Mouse (Mus musculus): ENCODE data around the gene Zmym3. TPM values are rescaled to one million over a fixed set of nuclear protein-coding genes. Genes with fewer than 3 reads are reported as not detected.

Zmym3 gene
- polyA plus RNA-seq, 1 experiment from 2014 or later: 85.6 TPM

DNA sequence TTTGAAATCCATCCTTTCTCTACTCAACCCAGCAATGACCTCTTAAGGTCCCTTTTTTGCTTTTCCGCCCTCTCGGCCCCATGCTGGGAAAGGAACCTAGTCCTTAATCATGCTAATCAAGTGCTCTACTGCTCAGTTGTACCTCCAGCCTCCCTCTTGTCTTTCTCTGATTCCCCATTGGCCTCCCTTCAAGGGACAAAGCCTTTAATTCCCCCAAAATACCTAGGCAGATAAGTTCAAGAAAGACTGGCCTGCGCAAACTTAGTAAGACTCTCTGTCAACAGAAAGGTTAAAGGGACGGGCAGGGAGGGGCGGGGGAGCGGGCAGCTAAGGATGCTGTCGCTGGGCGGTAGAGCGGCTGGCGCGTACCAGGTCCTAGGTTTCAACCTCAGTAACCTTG is 24.2 kb downstream of the Zmym3 start:
- Histone ChIP-seq H3K27ac (replicated peaks) (no peak overlapping the region), H3K27me3 (0 out of 2 replicates have a peak, but pooled peaks cover 12% of the 10 kb centered on the region), H3K9me3 (no peaks in the 10 kb centered on the region), H3K36me3 (no peaks in the 10 kb centered on the region), H3K9ac (no peak overlapping the region), H3K4me1 (replicated peaks) (no peaks in the 10 kb centered on the region), H3K4me3 (no peak overlapping the region), H3K4me2 (no peak overlapping the region)
- no peak for ATAC-seq (ENCODE audit: low FRiP score, low read depth)
- 20% methylated on average over 11 of the region's 11 CpGs for WGBS

DNA sequence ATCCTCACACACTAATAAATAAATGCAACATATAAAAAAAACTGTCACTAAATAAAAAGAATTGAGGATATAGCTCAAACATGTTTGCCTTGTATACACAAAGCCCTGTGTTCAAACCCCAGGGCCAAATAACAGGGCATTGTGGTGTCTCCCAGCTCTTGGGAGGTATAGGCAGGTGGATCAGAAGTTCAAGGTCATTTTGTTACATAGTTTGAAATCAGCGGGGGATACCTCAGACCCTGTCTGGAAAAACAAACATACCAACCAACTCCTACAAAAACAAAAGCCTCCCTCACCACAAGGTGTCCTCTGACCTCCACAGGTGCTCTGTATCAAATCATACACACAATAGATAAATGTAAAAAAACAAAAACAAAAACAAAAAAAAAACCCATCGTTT is 26.3 kb downstream of the Zmym3 start:
- no peak overlapping the region for H3K4me3 ChIP-seq
- 62% methylated on average over 2 of the region's 2 CpGs for WGBS
- H3K9ac ChIP-seq: no peak overlapping the region
- ATAC-seq (ENCODE audit: low FRiP score, low read depth): no peak
- no peaks in the 10 kb centered on the region for H3K9me3 ChIP-seq
- 0 out of 2 replicates have a peak, but pooled peaks cover 12% of the 10 kb centered on the region for H3K27me3 ChIP-seq
- no peak overlapping the region for H3K27ac ChIP-seq (replicated peaks)
- H3K36me3 ChIP-seq: no peaks in the 10 kb centered on the region
- no peaks in the 10 kb centered on the region for H3K4me1 ChIP-seq (replicated peaks)
- H3K4me2 ChIP-seq: no peak overlapping the region

GRCm38 (mm10) chrX:101388866-101389537 is 31.6 kb downstream of the Zmym3 start:
- ATAC-seq (ENCODE audit: low FRiP score, low read depth): no peak
- H3K9ac ChIP-seq: no peak overlapping the region
- no peaks in the 10 kb centered on the region for H3K36me3 ChIP-seq
- no peaks in the 10 kb centered on the region for H3K9me3 ChIP-seq
- 49% methylated on average over 5 of the region's 5 CpGs for WGBS
- no peak overlapping the region for H3K27ac ChIP-seq (replicated peaks)
- H3K4me2 ChIP-seq: no peak overlapping the region
- H3K27me3 ChIP-seq: 0 out of 2 replicates have a peak, but pooled peaks cover 2% of the 10 kb centered on the region
- H3K4me1 ChIP-seq (replicated peaks): no peaks in the 10 kb centered on the region
- no peak overlapping the region for H3K4me3 ChIP-seq

GRCm38 (mm10) chrX:101386222-101386621 is 34.4 kb downstream of the Zmym3 start:
- Histone ChIP-seq H3K4me3 (no peak overlapping the region), H3K36me3 (no peaks in the 10 kb centered on the region), H3K9ac (no peak overlapping the region), H3K27me3 (peaks cover 7% of the 10 kb centered on the region; the same call in 1 of the 2 replicates), H3K9me3 (no peaks in the 10 kb centered on the region), H3K27ac (replicated peaks) (no peak overlapping the region), H3K4me2 (no peak overlapping the region), H3K4me1 (replicated peaks) (no peaks in the 10 kb centered on the region)
- ATAC-seq (ENCODE audit: low FRiP score, low read depth): no peak
- WGBS: 22% methylated on average over 4 of the region's 4 CpGs

- H3K4me2 ChIP-seq: peak overlapping the region; percentile 55
- H3K4me3 ChIP-seq: peak overlapping the region; percentile 34
- H3K27ac ChIP-seq (replicated peaks): peak overlapping the region; percentile 34; the same call in 1 of the 2 replicates
- WGBS: 22% methylated on average over 32 of the region's 32 CpGs
- H3K4me1 ChIP-seq (replicated peaks): no peaks in the 10 kb centered on the region
- peaks cover 7% of the 10 kb centered on the region; the same call in 1 of the 2 replicates for H3K27me3 ChIP-seq
- peak overlapping the region; percentile 37; the same call in 1 of the 2 replicates for H3K9ac ChIP-seq
- peak; percentile 77 for ATAC-seq (ENCODE audit: low FRiP score, low read depth)
- H3K9me3 ChIP-seq: no peaks in the 10 kb centered on the region
- no peaks in the 10 kb centered on the region for H3K36me3 ChIP-seq
These were observed 36.1 kb downstream of the Zmym3 start for GRCm38 (mm10) chrX:101384439-101385137.

DNA sequence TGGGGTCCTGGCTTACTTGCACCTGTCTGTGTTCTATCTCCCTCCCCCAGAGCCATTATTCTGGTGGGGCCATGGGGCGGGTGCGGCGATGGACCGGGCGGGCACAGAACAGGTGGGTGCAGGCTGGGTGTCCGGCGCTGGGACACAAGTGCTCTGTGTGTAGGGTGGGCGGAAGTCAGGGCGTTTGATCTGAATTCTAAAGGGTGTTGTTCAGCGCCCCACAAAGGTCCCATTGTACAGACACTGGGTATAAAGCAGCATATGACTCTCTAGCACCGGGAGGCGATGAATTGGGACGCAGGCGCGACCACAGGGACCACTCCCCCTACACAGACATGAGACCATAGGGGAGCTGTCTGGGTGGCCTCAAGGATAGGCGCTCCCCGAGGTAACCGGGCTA is 37.2 kb downstream of the Zmym3 start:
- H3K9ac ChIP-seq: no peak overlapping the region
- no peaks in the 10 kb centered on the region for H3K36me3 ChIP-seq
- 27% methylated on average over 18 of the region's 18 CpGs for WGBS
- H3K9me3 ChIP-seq: no peaks in the 10 kb centered on the region
- peaks cover 7% of the 10 kb centered on the region; the same call in 1 of the 2 replicates for H3K27me3 ChIP-seq
- H3K4me3 ChIP-seq: no peak overlapping the region
- no peaks in the 10 kb centered on the region for H3K4me1 ChIP-seq (replicated peaks)
- 0 out of 2 replicates have a peak, but pooled peaks have one; percentile 9 for ATAC-seq (ENCODE audit: low FRiP score, low read depth)
- H3K4me2 ChIP-seq: 0 out of 2 replicates have a peak overlapping the region, but pooled peaks have one; percentile 55
- no peak overlapping the region for H3K27ac ChIP-seq (replicated peaks)

- Histone ChIP-seq H3K27me3 (peaks cover 7% of the 10 kb centered on the region; the same call in 1 of the 2 replicates), H3K4me2 (no peak overlapping the region), H3K9ac (no peak overlapping the region), H3K27ac (replicated peaks) (no peak overlapping the region), H3K9me3 (no peaks in the 10 kb centered on the region), H3K4me3 (no peak overlapping the region), H3K36me3 (no peaks in the 10 kb centered on the region), H3K4me1 (replicated peaks) (no peaks in the 10 kb centered on the region)
- no peak for ATAC-seq (ENCODE audit: low FRiP score, low read depth)
- WGBS: 80% methylated on average over 1 of the region's 1 CpGs
These were observed 40.9 kb downstream of the Zmym3 start for GRCm38 (mm10) chrX:101379744-101380143.

DNA sequence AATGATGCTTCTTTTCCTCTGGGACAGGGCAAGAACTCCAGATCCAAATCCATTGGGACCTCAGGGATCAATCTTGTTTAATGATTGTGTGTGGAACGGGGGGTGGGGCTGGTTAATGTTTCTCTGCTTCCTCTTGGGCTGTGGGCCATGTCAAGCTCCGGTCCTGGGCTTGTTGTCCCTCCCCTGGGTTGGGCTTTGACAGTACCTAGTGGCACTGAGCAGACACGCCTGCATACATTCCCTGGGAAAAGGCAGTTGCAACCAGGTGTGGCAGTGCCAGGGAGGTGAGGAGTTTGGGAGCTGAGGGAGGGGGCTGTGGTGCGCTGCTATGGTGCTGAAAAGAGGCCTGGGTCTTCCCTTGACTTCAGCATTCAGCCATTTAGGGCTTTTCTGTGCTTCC is 43.6 kb downstream of the Zmym3 start:
- H3K4me2 ChIP-seq: no peak overlapping the region
- H3K9me3 ChIP-seq: no peaks in the 10 kb centered on the region
- no peak overlapping the region for H3K27ac ChIP-seq (replicated peaks)
- H3K36me3 ChIP-seq: no peaks in the 10 kb centered on the region
- no peak for ATAC-seq (ENCODE audit: low FRiP score, low read depth)
- WGBS: 62% methylated on average over 4 of the region's 4 CpGs
- H3K4me3 ChIP-seq: no peak overlapping the region
- no peak overlapping the region for H3K9ac ChIP-seq
- no peaks in the 10 kb centered on the region for H3K27me3 ChIP-seq
- no peaks in the 10 kb centered on the region for H3K4me1 ChIP-seq (replicated peaks)

DNA sequence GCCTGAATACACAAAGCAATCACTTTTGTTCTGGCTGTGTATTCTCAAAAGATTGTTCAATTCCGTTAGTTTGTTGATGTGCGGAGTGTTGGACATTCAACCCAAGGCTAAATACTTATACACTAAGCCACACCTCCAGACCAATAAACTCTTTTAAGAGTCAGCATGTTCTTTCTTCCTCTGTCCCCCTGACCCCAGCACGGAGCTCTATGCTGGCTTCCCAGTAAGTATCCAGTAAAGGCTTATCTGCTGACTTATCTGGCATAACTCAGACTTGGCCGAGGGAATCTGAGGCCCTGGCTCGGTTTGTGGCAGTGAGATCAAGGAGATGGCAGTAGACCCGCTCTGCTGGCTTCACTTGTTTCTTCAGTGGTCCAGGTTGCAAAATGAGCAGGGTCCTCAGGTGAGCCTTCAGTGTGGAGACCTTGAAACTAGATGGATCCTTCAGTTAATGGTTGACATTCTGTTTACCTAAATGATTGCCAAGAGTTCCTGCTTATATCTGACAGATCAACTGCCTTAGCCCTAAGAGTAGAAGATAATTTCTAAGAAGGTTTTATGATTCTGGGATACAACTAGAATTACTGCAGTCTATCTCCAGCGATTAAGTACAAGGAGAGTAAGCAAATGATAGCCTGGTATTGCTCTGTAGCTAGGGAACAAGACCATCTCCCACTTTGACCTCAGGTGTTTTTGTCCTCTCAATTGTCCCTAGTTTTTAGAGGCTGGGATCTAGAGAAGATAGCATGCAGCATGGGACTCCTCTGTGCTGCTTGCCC is 44.3 kb downstream of the Zmym3 start, which contains the start of gene Gjb1:
TSS of gene Gjb1 (plus strand) at position 189 of the 779 bp plus-strand sequence.
- 83% methylated on average over 7 of the region's 7 CpGs for WGBS
- no peak for ATAC-seq (ENCODE audit: low FRiP score, low read depth)

DNA sequence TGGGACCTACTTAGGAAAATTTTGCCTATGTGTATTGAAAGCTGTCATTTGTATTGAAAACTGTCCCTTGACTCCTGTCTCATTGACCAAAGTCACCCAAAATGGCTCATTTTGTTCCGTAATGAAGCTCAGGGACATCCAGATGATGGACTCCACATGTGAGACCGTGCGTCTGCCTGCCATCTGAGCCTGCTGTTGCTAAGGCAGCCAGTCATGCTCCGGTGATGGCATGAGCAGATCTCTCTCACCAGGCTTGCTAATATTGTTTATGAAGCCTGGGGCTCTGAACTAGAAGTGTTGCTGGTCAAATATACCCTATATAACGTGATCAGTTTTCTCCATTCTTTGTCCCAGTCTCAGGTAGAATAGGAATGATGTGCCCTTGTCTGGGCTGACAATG is 47.7 kb downstream of the Zmym3 start:
- Histone ChIP-seq H3K4me3 (no peak overlapping the region), H3K9me3 (no peaks in the 10 kb centered on the region), H3K27me3 (no peaks in the 10 kb centered on the region), H3K4me1 (replicated peaks) (no peaks in the 10 kb centered on the region), H3K4me2 (no peak overlapping the region), H3K36me3 (no peaks in the 10 kb centered on the region), H3K9ac (no peak overlapping the region), H3K27ac (replicated peaks) (no peak overlapping the region)
- ATAC-seq (ENCODE audit: low FRiP score, low read depth): no peak
- WGBS: 56% methylated on average over 5 of the region's 5 CpGs

More for the DNA sequence above, 44.3 kb downstream of the Zmym3 start, which contains the start of gene Gjb1:
- no peaks in the 10 kb centered on the region for H3K4me1 ChIP-seq (replicated peaks)
- no peak within 1 kb of the TSS for H3K9ac ChIP-seq
- no peak within 1 kb of the TSS for H3K4me3 ChIP-seq
- H3K36me3 ChIP-seq: no peaks in the 10 kb centered on the region
- H3K27ac ChIP-seq (replicated peaks): no peak within 1 kb of the TSS
- no peak within 1 kb of the TSS for H3K4me2 ChIP-seq
- H3K27me3 ChIP-seq: no peaks in the 10 kb centered on the region
- H3K9me3 ChIP-seq: no peaks in the 10 kb centered on the region

DNA sequence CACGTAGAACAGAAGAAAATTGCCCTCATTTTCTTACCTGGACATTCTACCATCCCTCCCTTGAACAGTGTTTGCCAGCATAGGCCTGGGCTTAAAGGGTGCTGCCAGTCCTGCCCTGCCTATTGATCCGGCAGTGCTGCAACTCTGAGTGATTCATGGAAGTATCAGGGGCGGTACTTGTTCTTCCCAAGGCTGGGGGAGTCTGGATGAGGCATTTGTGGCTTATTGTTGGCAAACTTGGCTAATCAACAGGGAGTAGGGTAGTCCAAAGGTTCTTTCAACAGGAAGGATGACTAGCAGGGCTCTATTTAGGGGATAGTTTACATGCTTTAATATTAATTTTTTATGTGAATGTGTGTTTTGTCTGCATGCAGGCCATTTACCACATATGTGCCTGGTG is 50.1 kb downstream of the Zmym3 start:
- 78% methylated on average over 3 of the region's 3 CpGs for WGBS
- no peak overlapping the region for H3K4me2 ChIP-seq
- H3K4me1 ChIP-seq (replicated peaks): no peaks in the 10 kb centered on the region
- ATAC-seq (ENCODE audit: low FRiP score, low read depth): no peak
- no peak overlapping the region for H3K4me3 ChIP-seq
- no peaks in the 10 kb centered on the region for H3K36me3 ChIP-seq
- H3K27ac ChIP-seq (replicated peaks): no peak overlapping the region
- no peaks in the 10 kb centered on the region for H3K9me3 ChIP-seq
- no peaks in the 10 kb centered on the region for H3K27me3 ChIP-seq
- no peak overlapping the region for H3K9ac ChIP-seq

GRCm38 (mm10) chrX:101369001-101369400 is 51.6 kb downstream of the Zmym3 start:
- no peaks in the 10 kb centered on the region for H3K36me3 ChIP-seq
- no peaks in the 10 kb centered on the region for H3K4me1 ChIP-seq (replicated peaks)
- no peak overlapping the region for H3K4me3 ChIP-seq
- ATAC-seq (ENCODE audit: low FRiP score, low read depth): no peak
- H3K27me3 ChIP-seq: no peaks in the 10 kb centered on the region
- no peak overlapping the region for H3K9ac ChIP-seq
- H3K27ac ChIP-seq (replicated peaks): no peak overlapping the region
- H3K4me2 ChIP-seq: no peak overlapping the region
- WGBS: 74% methylated on average over 7 of the region's 7 CpGs
- no peaks in the 10 kb centered on the region for H3K9me3 ChIP-seq
